Mouse (Mus musculus): ENCODE data around the gene Rap1gap2. TPM values are rescaled to one million over a fixed set of nuclear protein-coding genes. Genes with fewer than 3 reads are reported as not detected.

Rap1gap2 gene
- total and polyA plus RNA-seq, 3 experiments, result 5.8 to 10.1 TPM; not detected in 1

GRCm38 (mm10) chr11:74568463-74568862 lies 42.3 kb downstream of the Rap1gap2 start:
- DNase-seq (ENCODE audit: low read depth, low spot score), result no peak
- Histone ChIP-seq H3K36me3 (ENCODE audit: control insufficient read depth in 1 of 2, insufficient read depth in 2 of 2, low read length in 2 of 2) (peaks cover 0 to 18% of the 10 kb centered on the region in 2 experiments; a peak in 2 of 4 replicates), H3K9ac (ENCODE audit: control insufficient read depth, low read depth, low read length, poor library complexity, severe bottlenecking) (no peak overlapping the region), H3K79me2 (ENCODE audit: control insufficient read depth, insufficient read depth, low read length, poor library complexity) (no peaks in the 10 kb centered on the region), H3K9me3 (replicated peaks; ENCODE audit: insufficient read depth, low read length) (no peaks in the 10 kb centered on the region), H3K27ac (ENCODE audit: control insufficient read depth, low read depth, low read length) (no peak overlapping the region), H3K4me1 (ENCODE audit: control insufficient read depth in 1 of 2, insufficient read depth in 2 of 2, low read length in 2 of 2) (peaks cover 13 to 38% of the 10 kb centered on the region in 2 experiments), H3K4me3 (ENCODE audit: control insufficient read depth in 1 of 2, insufficient read depth in 1 of 2, low read depth in 2 of 2, low read length in 2 of 2) (no peak overlapping the region), H3K27me3 (ENCODE audit: control insufficient read depth in 1 of 2, insufficient read depth in 2 of 2, low read length in 2 of 2) (no peaks in the 10 kb centered on the region)
- TF ChIP-seq ZMIZ1 (IDR thresholded peaks at IDR 0.05; ENCODE audit: low read depth, low read length) (no peak), CHD1 (IDR thresholded peaks at IDR 0.05; ENCODE audit: low read depth, low read length) (no peak), ZC3H11A (IDR thresholded peaks at IDR 0.05; ENCODE audit: low read depth, low read length) (no peak), MEF2A (IDR thresholded peaks at IDR 0.05; ENCODE audit: extremely low read depth, insufficient replicate concordance, low read depth, low read length, poor library complexity, severe bottlenecking) (no peak), GATA1 (IDR thresholded peaks at IDR 0.05; ENCODE audit: low read depth, low read length) (no peak), ZKSCAN1 (IDR thresholded peaks at IDR 0.05; ENCODE audit: low read depth, low read length) (no peak), RAD21 (IDR thresholded peaks at IDR 0.05; ENCODE audit: low read depth, low read length) (no peak), JUND (IDR thresholded peaks at IDR 0.05; ENCODE audit: low read depth, low read length) (no peak), ELF1 (IDR thresholded peaks at IDR 0.05; ENCODE audit: low read depth, low read length) (no peak), MYC (IDR thresholded peaks at IDR 0.05; ENCODE audit: low read depth, low read length) (no peak), NRF1 (IDR thresholded peaks at IDR 0.05; ENCODE audit: insufficient read depth, low read depth, low read length, poor library complexity, severe bottlenecking) (no peak), MAX (IDR thresholded peaks at IDR 0.05; ENCODE audit: low read length) (no peak), SIN3A (IDR thresholded peaks at IDR 0.05; ENCODE audit: low read length) (no peak)

GRCm38 (mm10) chr11:74568004-74568403 lies 42.7 kb downstream of the Rap1gap2 start:
- no peak for DNase-seq (ENCODE audit: low read depth, low spot score)
- no peaks in the 10 kb centered on the region for H3K27me3 ChIP-seq (ENCODE audit: control insufficient read depth in 1 of 2, insufficient read depth in 2 of 2, low read length in 2 of 2)
- H3K9ac ChIP-seq (ENCODE audit: control insufficient read depth, low read depth, low read length, poor library complexity, severe bottlenecking), result no peak overlapping the region
- TF ChIP-seq ZC3H11A (IDR thresholded peaks at IDR 0.05; ENCODE audit: low read depth, low read length) (no peak), USF1 (IDR thresholded peaks at IDR 0.05; ENCODE audit: low read depth, low read length) (no peak), TCF12 (IDR thresholded peaks at IDR 0.05; ENCODE audit: low read depth, low read length) (no peak), CTCF (IDR thresholded peaks at IDR 0.05 in 2 of 3, conservative IDR thresholded peaks at IDR 0.05 in 1 of 3; ENCODE audit: control insufficient read depth in 1 of 3, insufficient read depth in 1 of 3, low read depth in 2 of 3, low read length in 3 of 3, poor library complexity in 1 of 3, severe bottlenecking in 1 of 3) (no peak), ELF1 (IDR thresholded peaks at IDR 0.05; ENCODE audit: low read depth, low read length) (no peak), RCOR1 (IDR thresholded peaks at IDR 0.05; ENCODE audit: low read depth, low read length) (no peak), GABPA (IDR thresholded peaks at IDR 0.05; ENCODE audit: low read depth, low read length) (no peak), HCFC1 (IDR thresholded peaks at IDR 0.05; ENCODE audit: low read depth, low read length) (no peak), GATA1 (IDR thresholded peaks at IDR 0.05; ENCODE audit: low read depth, low read length) (no peak), NRF1 (IDR thresholded peaks at IDR 0.05; ENCODE audit: insufficient read depth, low read depth, low read length, poor library complexity, severe bottlenecking) (no peak), SMC3 (IDR thresholded peaks at IDR 0.05; ENCODE audit: low read depth, low read length) (no peak), MEF2A (IDR thresholded peaks at IDR 0.05; ENCODE audit: extremely low read depth, insufficient replicate concordance, low read depth, low read length, poor library complexity, severe bottlenecking) (no peak), RAD21 (IDR thresholded peaks at IDR 0.05; ENCODE audit: low read depth, low read length) (no peak), ETS1 (IDR thresholded peaks at IDR 0.05; ENCODE audit: low read depth, low read length) (no peak), KAT2A (conservative IDR thresholded peaks at IDR 0.05; ENCODE audit: low read depth, low read length) (no peak), TAL1 (IDR thresholded peaks at IDR 0.05; ENCODE audit: low read length) (no peak), ZKSCAN1 (IDR thresholded peaks at IDR 0.05; ENCODE audit: low read depth, low read length) (no peak)
- no peaks in the 10 kb centered on the region for H3K79me2 ChIP-seq (ENCODE audit: control insufficient read depth, insufficient read depth, low read length, poor library complexity)
- peaks cover 9 to 34% of the 10 kb centered on the region in 2 experiments; a peak in 3 of 4 replicates for H3K4me1 ChIP-seq (ENCODE audit: control insufficient read depth in 1 of 2, insufficient read depth in 2 of 2, low read length in 2 of 2)
- H3K27ac ChIP-seq (ENCODE audit: control insufficient read depth, low read depth, low read length), result no peak overlapping the region
- H3K36me3 ChIP-seq (ENCODE audit: control insufficient read depth in 1 of 2, insufficient read depth in 2 of 2, low read length in 2 of 2), result peaks cover 0 to 13% of the 10 kb centered on the region in 2 experiments; a peak in 2 of 4 replicates
- no peak overlapping the region for H3K4me3 ChIP-seq (ENCODE audit: control insufficient read depth in 1 of 2, insufficient read depth in 1 of 2, low read depth in 2 of 2, low read length in 2 of 2)
- no peaks in the 10 kb centered on the region for H3K9me3 ChIP-seq (replicated peaks; ENCODE audit: insufficient read depth, low read length)
